Mouse (Mus musculus) forebrain, embryonic 13.5 days (tissue): Measurements from ENCODE around the gene Dmkn. TPM values are rescaled to one million over a fixed set of nuclear protein-coding genes. Genes with fewer than 3 reads are reported as not detected.

Experiments
- ATAC-seq: fragments of 200-750 bp; cut with Nextera tagmentation; 2 replicates; pipeline ENCODE4 v1.8.0; 2017
- H3K27ac ChIP-seq: fragments of 300-500 bp; sonication (generic); 2 replicates; pipeline ENCODE4 v1.5.1; 2015; ENCODE audit warnings: inconsistent platforms, mild to moderate bottlenecking, moderate library complexity
- H3K27me3 ChIP-seq: fragments of 300-500 bp; sonication (generic); 2 replicates; pipeline ENCODE4 v1.6.1; 2015; ENCODE audit warnings: mild to moderate bottlenecking, inconsistent platforms
- H3K36me3 ChIP-seq: fragments of 300-500 bp; sonication (generic); 2 replicates; pipeline ENCODE4 v1.6.1; 2015; ENCODE audit warnings: mild to moderate bottlenecking, inconsistent platforms; ENCODE audit not compliant: poor library complexity, severe bottlenecking
- H3K4me1 ChIP-seq: fragments of 300-500 bp; sonication (generic); 2 replicates; pipeline ENCODE4 v1.6.1; 2015; ENCODE audit warnings: inconsistent platforms
- H3K4me2 ChIP-seq: fragments of 300-500 bp; sonication (generic); 2 replicates; pipeline ENCODE4 v1.6.1; 2015; ENCODE audit warnings: inconsistent platforms, mild to moderate bottlenecking, moderate library complexity
- H3K4me3 ChIP-seq: fragments of 300-500 bp; sonication (generic); 2 replicates; pipeline ENCODE4 v1.5.1; 2015; ENCODE audit warnings: mild to moderate bottlenecking, inconsistent platforms
- H3K9ac ChIP-seq: fragments of 300-500 bp; sonication (generic); 2 replicates; pipeline ENCODE4 v1.6.1; 2015; ENCODE audit warnings: mild to moderate bottlenecking, inconsistent platforms
- H3K9me3 ChIP-seq: fragments of 300-500 bp; sonication (generic); replicated peaks from 2 replicates; pipeline ENCODE4 v1.6.1; 2016; ENCODE audit warnings: inconsistent platforms
- WGBS: fragments of 180-500 bp; shearing (Covaris S2); methylation state at CpG from one replicate; pipeline ENCODE4 v1.1.7; 2015; 5-methylcytosine and 5-hydroxymethylcytosine counted together
- polyA plus RNA-seq: library from polyadenylated mRNA; unstranded; fragments of >200 nt; fragmentation: Nextera tagmentation; extraction: Ambion mirVana; gene quantifications from 2 replicates; pipeline ENCODE4 v1.2.1, GENCODE M21; 2015

Dmkn gene
- polyA plus RNA-seq, 1 experiment from 2014 or later: not detected

DNA sequence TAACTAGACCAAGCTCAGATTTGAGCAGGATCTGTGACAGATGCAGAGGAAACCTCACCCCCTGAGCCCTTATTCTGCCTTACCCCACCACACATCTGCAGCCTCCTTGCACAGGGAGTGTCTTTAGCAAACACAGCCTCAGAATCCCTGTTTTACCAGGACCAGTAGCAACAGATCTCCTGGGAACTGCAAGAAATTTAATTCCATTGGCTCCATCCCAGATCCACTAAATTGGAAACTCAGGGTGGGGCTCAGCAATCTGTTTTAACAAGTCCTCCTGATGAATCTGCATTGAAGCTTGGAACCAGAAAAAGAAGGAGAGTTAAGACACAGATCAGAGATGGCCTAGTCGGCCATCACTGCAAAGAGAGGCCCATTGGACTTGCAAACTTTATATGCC, 33.2 kb downstream of the Dmkn start:
- WGBS: 80% methylated on average over 1 of the region's 1 CpGs
- no peaks in the 10 kb centered on the region for H3K36me3 ChIP-seq
- no peak for ATAC-seq

DNA sequence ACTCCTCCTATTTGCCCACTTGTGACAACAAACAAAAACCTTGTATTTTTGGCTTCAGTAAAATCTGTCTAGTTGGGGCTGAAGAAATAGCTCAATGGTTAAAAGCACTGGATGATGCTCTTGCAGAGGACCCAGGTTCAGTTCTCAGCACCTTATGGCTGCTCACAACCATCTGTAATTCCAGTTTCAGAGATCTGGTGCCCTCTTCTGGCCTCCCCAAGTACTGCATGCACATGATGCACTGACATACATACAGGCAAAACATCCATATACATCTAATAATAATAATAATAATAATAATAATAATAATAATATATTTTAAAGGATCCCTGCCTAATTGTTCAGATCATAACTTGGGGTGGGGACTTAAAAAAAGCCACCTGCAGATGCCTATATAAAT, 37.1 kb downstream of the Dmkn start:
- Histone ChIP-seq H3K4me3 (no peak overlapping the region), H3K27ac (no peak overlapping the region), H3K9ac (no peak overlapping the region), H3K36me3 (no peaks in the 10 kb centered on the region), H3K27me3 (no peaks in the 10 kb centered on the region), H3K9me3 (peaks cover 8% of the 10 kb centered on the region), H3K4me2 (no peak overlapping the region), H3K4me1 (no peaks in the 10 kb centered on the region)
- no peak for ATAC-seq

More for the DNA sequence above, 33.2 kb downstream of the Dmkn start:
- Histone ChIP-seq H3K4me3 (no peak overlapping the region), H3K27ac (no peak overlapping the region), H3K4me2 (no peak overlapping the region), H3K4me1 (no peaks in the 10 kb centered on the region), H3K27me3 (no peaks in the 10 kb centered on the region), H3K9me3 (peaks cover 8% of the 10 kb centered on the region), H3K9ac (no peak overlapping the region)

DNA sequence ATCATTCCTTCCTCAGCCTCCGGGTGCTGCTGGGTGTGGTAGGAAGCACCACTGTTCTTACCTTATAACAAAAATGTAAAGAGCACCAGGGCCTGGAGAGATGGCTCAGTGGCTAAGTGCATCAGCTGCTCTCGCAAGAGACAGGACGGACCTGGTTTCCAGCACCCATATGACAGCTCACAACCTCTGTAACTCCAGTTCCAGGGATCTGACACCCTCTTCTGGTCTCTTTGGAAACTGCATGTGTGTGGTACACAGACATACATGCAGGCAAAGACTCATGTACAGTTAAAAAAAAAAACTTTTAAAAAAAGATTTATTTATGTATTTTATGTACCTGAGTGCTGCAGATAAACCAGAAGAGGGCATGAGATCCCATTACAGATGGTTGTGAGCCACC, 39.7 kb downstream of the Dmkn start:
- no peaks in the 10 kb centered on the region for H3K36me3 ChIP-seq
- ATAC-seq: no peak
- H3K9ac ChIP-seq: no peak overlapping the region
- no peaks in the 10 kb centered on the region for H3K4me1 ChIP-seq
- no peak overlapping the region for H3K27ac ChIP-seq
- H3K4me3 ChIP-seq: no peak overlapping the region
- no peak overlapping the region for H3K4me2 ChIP-seq
- WGBS: 98% methylated on average over 3 of the region's 3 CpGs
- H3K9me3 ChIP-seq: peaks cover 9% of the 10 kb centered on the region
- no peaks in the 10 kb centered on the region for H3K27me3 ChIP-seq

DNA sequence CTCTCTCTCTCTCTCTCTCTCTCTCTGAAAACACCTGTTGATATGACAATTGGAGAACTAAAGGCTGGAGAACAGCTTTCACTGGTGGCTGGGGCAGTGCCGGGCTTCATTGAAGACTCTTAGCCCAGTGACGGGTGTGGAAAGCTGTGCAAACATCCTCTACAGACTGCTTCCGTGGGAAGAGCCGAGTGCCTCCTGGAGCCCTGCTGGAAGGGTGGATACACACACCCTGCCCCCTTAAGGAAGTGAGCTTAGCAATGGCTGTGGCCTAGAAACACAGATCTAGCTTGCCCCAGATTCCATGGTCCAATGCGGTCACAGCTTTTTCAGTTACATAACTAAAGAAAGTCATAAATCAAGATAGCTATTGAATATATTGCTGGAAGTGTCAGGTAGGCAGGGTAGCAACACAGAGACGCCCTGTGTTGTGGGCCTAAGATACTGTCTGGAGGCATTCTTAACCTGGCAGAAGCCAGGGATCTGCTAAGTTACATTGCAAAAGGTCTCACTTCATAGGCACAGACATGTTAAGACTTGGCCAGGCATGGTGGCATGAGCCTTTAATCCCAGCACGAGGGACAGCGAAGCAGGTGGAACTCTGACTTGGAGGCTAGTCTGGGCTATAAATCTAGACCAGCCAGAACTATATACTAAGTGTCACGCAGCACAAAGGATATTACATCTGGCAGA, 40.6 kb downstream of the Dmkn start:
- Histone ChIP-seq H3K9ac (no peak overlapping the region), H3K4me3 (no peak overlapping the region), H3K4me2 (no peak overlapping the region), H3K27ac (no peak overlapping the region), H3K36me3 (no peaks in the 10 kb centered on the region), H3K9me3 (peaks cover 10% of the 10 kb centered on the region), H3K4me1 (no peaks in the 10 kb centered on the region), H3K27me3 (no peaks in the 10 kb centered on the region)
- ATAC-seq: no peak
- WGBS: 88% methylated on average over 9 of the region's 9 CpGs

DNA sequence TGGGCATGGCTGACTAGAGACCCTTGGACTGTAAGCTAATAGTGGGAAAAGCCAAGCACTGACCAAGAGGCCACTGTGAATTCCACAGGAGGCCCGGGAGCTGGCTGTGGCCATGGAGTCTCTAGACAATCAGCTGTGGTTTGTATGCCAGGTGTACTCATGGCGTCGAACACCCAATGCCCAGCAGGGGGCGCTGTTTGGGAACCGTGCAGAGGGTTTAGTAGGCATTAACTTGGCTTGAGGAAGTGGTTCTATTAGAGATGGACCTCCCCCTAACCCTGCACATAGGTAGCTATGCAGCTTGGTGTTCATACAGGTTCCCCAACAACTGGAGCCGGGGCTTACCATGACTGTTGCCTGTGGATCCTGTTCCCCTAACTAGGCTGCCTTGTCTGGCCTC, 42.4 kb downstream of the Dmkn start:
- no peak for ATAC-seq

DNA sequence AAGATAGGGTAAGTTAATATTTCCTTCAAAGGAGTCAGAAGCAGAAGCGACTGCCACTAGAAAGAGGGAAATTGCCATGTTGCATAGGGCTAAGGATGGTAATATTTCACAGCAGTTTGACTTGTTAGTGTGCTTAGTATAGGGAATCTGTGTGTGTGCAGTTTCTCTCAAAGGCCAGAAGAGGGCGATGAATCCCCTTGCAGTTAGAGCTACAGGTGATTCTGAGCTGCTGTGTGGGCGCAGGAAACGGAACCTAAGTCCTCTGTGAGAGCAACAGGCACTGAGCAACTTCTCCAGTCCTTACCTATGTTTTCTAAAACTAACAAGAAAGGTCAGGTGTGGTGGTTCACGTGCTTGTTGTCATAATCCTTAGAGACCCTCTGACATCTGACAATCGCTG, 46.8 kb downstream of the Dmkn start:
- H3K27ac ChIP-seq: no peak overlapping the region
- no peak overlapping the region for H3K4me2 ChIP-seq
- WGBS: 57% methylated on average over 6 of the region's 6 CpGs
- H3K4me3 ChIP-seq: no peak overlapping the region
- no peaks in the 10 kb centered on the region for H3K27me3 ChIP-seq
- H3K9me3 ChIP-seq: 0 out of 2 replicates have a peak, but pooled peaks cover 3% of the 10 kb centered on the region
- no peak for ATAC-seq
- no peak overlapping the region for H3K9ac ChIP-seq
- H3K4me1 ChIP-seq: no peaks in the 10 kb centered on the region
- H3K36me3 ChIP-seq: no peaks in the 10 kb centered on the region

More for the DNA sequence above, 42.4 kb downstream of the Dmkn start:
- Histone ChIP-seq H3K27me3 (no peaks in the 10 kb centered on the region), H3K27ac (no peak overlapping the region), H3K9me3 (0 out of 2 replicates have a peak, but pooled peaks cover 3% of the 10 kb centered on the region), H3K9ac (no peak overlapping the region), H3K4me2 (no peak overlapping the region), H3K4me1 (no peaks in the 10 kb centered on the region), H3K4me3 (no peak overlapping the region), H3K36me3 (no peaks in the 10 kb centered on the region)
- 52% methylated on average over 6 of the region's 6 CpGs for WGBS

DNA sequence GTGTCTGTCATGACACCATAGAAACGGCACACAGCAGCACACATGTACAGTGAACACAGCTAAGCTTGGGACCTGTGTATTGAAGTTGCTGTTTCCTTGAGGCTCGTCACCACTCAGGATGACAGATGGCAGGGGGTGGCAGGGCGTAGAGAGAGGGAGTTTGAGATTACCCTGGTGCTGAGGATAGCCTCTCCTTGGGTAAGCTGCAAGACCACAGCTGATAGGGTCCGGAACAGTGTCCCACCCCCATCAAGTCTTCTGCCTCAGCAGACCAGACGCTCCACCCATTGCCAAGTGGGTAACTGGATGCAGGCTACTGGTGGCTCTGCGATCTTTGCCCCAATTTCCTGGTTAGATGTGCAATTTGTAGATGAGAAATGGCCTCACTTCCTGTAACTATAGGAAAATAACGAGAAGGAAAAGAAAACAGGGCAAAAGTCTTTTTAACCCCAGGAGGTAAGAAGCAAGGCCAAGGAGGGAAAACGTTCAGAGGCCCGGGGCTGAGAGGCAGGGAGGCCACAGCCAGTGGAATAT, 48.3 kb downstream of the Dmkn start:
- H3K4me2 ChIP-seq: no peak overlapping the region
- WGBS: 75% methylated on average over 9 of the region's 9 CpGs
- 0 out of 2 replicates have a peak, but pooled peaks cover 3% of the 10 kb centered on the region for H3K9me3 ChIP-seq
- H3K36me3 ChIP-seq: no peaks in the 10 kb centered on the region
- no peak overlapping the region for H3K27ac ChIP-seq
- no peak for ATAC-seq
- no peaks in the 10 kb centered on the region for H3K4me1 ChIP-seq
- H3K9ac ChIP-seq: no peak overlapping the region
- H3K4me3 ChIP-seq: no peak overlapping the region
- no peaks in the 10 kb centered on the region for H3K27me3 ChIP-seq

DNA sequence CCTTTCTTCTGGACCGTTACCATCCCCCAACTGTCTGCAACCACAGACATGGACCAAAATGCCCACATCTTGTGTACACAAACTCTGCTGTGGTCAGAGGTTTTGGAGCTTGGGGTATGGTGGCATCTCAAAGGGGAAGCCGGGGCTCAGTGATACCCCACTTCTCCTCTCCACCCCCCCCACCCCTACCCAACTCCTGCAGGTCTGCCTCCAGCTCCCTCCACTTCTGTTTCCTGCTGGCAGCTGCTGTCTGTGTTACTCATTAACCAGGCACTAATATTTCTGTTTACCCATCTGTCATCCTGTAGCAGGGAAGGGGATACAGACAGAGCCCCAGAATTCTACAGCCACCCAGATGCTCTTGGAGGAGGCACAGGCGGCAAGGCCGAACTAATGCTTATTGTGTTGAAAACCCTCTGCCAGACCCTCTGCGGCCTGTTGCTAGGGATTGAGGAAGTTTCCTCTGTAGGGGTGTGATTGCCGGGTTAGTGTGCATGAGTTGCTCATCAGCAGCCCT, 48.8 kb downstream of the Dmkn start:
- Histone ChIP-seq H3K9ac (no peak overlapping the region), H3K27ac (no peak overlapping the region), H3K9me3 (0 out of 2 replicates have a peak, but pooled peaks cover 3% of the 10 kb centered on the region), H3K4me2 (no peak overlapping the region), H3K36me3 (no peaks in the 10 kb centered on the region), H3K27me3 (no peaks in the 10 kb centered on the region), H3K4me3 (no peak overlapping the region), H3K4me1 (no peaks in the 10 kb centered on the region)
- 67% methylated on average over 6 of the region's 6 CpGs for WGBS
- no peak for ATAC-seq

DNA sequence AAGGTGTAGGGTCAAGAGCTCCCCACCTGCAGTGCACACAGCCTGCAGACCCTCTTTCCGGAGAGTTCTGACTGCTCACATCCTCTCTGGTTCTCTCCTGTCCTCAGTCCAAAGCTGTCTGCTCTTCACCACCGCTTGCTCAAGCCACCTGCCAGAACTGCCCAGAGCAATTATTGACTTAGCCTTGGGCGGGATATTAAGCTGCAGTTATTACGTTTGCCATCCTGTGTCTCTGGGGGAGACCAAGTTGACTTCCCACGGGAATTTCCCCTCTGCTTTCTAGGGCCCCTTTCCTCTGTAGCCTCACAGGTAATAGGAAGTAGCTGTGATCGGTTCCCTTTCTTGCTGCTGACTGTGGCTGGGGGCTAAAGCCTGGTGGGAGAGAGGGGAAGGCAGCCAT, 56.6 kb downstream of the Dmkn start:
- WGBS: 73% methylated on average over 6 of the region's 6 CpGs

DNA sequence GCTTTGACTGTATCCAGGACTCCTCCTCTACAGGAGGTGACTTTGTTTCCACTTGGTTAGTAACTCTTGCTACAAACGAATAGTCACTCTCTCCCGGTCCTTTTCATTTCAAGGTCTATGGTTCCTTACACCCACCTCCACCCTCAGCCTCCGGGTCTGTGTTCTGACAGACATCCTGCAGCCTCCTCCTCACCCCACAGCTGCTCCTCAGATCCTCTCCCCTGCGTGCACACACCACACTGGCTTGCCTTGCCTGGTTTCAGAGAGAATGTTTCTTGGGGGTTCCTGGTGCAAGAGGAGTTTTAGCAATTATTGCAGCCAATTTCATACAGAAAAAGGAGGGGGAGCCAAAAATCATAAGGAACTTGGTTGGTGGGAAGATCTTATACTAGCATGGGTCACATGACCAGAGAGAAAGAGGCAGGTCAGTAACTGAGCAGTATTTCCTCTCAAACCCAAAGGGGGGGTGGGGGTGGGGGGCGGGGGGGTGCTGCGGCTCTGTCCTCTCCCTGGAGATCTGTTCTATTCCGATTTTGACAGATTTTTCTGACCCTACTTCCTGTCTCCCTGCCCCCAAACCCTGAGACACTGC, 57.4 kb downstream of the Dmkn start:
- Histone ChIP-seq H3K9me3 (no peaks in the 10 kb centered on the region), H3K27ac (no peak overlapping the region), H3K4me1 (no peaks in the 10 kb centered on the region), H3K36me3 (no peaks in the 10 kb centered on the region), H3K9ac (no peak overlapping the region), H3K4me3 (no peak overlapping the region), H3K4me2 (no peak overlapping the region), H3K27me3 (no peaks in the 10 kb centered on the region)
- 79% methylated on average over 7 of the region's 7 CpGs for WGBS
- no peak for ATAC-seq

More for the DNA sequence above, 56.6 kb downstream of the Dmkn start:
- no peak for ATAC-seq
- Histone ChIP-seq H3K27ac (no peak overlapping the region), H3K4me1 (no peaks in the 10 kb centered on the region), H3K9ac (no peak overlapping the region), H3K36me3 (no peaks in the 10 kb centered on the region), H3K4me3 (no peak overlapping the region), H3K4me2 (no peak overlapping the region), H3K9me3 (no peaks in the 10 kb centered on the region), H3K27me3 (no peaks in the 10 kb centered on the region)

DNA sequence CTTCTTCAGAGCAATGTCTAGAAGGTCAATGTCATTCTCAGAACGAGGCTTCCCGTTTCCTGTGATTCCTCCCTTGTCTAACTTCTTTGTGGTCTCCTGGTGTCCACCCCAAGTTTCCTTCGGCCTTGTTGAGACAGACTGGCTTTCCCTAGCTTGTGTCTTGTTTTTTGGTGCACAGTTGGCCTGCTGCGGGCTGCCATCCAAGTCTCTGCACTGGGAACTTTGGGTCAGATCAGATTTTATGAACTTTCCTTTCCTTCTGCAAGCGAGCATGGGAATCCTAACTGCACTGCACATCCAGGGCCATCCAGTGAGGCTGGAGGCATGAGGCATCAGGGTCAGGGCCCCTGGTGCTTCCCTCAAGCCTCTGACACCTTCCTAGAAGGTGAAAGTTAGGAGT, 58.0 kb downstream of the Dmkn start:
- Histone ChIP-seq H3K4me2 (no peak overlapping the region), H3K9ac (no peak overlapping the region), H3K4me1 (no peaks in the 10 kb centered on the region), H3K27me3 (no peaks in the 10 kb centered on the region), H3K9me3 (no peaks in the 10 kb centered on the region), H3K36me3 (no peaks in the 10 kb centered on the region), H3K4me3 (no peak overlapping the region), H3K27ac (no peak overlapping the region)
- 71% methylated on average over 5 of the region's 5 CpGs for WGBS
- ATAC-seq: no peak

DNA sequence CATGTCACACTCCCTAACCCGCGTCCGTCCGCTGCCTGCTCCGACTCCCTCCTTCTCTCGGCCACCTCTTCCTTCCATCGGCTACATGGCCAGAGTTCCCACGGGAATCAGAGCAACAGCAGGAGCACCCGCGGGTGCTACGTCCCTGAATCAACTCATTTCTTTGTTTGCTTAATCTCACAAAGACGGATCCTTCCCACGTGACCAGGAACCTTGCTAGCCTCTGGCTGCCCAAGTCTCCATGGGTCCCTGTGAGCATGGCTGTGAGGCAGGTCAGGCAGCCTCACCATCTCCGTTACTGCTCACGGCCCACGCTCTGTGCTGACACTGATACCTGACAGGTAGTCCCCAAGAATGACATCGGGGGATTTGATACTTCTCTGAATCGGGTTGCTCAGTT, 60.1 kb downstream of the Dmkn start, which contains the start of gene Ffar2:
Gene Ffar2 (minus strand): TSS at position 101 of the 400 bp plus-strand sequence.
- H3K36me3 ChIP-seq: no peaks in the 10 kb centered on the region
- 93% methylated on average over 18 of the region's 18 CpGs for WGBS
- no peaks in the 10 kb centered on the region for H3K27me3 ChIP-seq
- no peak within 1 kb of the TSS for H3K27ac ChIP-seq
- no peak within 1 kb of the TSS for H3K9ac ChIP-seq
- no peaks in the 10 kb centered on the region for H3K4me1 ChIP-seq
- no peak within 1 kb of the TSS for H3K4me2 ChIP-seq
- ATAC-seq: no peak
- no peaks in the 10 kb centered on the region for H3K9me3 ChIP-seq
- H3K4me3 ChIP-seq: no peak within 1 kb of the TSS
